Mouse (Mus musculus): ENCODE measurements around the gene Cux1. TPM values are rescaled to one million over a fixed set of nuclear protein-coding genes. Genes with fewer than 3 reads are reported as not detected.

Gene Cux1
- polyA plus RNA-seq, 1 experiment: 24.7 TPM

GRCm38 (mm10) chr5:136555703-136556102 lies 11.6 kb downstream of the Cux1 start:
- Histone ChIP-seq H3K27me3 (ENCODE audit: control insufficient read depth, insufficient read depth, low read length) (no peaks in the 10 kb centered on the region), H3K36me3 (ENCODE audit: control insufficient read depth, insufficient read depth, low read length) (no peaks in the 10 kb centered on the region), H3K27ac (ENCODE audit: insufficient read depth, low read length) (no peak overlapping the region), H3K4me1 (ENCODE audit: control insufficient read depth, insufficient read depth, insufficient read length) (peaks cover 20% of the 10 kb centered on the region; the same call in 1 of the 2 replicates), H3K4me3 (ENCODE audit: extremely low read depth, insufficient read depth, insufficient read length) (no peak overlapping the region)
- TF ChIP-seq CTCF (IDR thresholded peaks at IDR 0.05; ENCODE audit: extremely low read depth, insufficient read depth, insufficient read length, insufficient replicate concordance): no peak
- TF ChIP-seq POLR2A (IDR thresholded peaks at IDR 0.05; ENCODE audit: low read depth, low read length): no peak
- 15% methylated on average over 5 of the region's 5 CpGs for WGBS
- no peak for DNase-seq (ENCODE audit: low read depth in 1 of 2, low spot score in 2 of 2)

GRCm38 (mm10) chr5:136552832-136553231 lies 14.5 kb downstream of the Cux1 start:
- DNase-seq (ENCODE audit: low read depth in 1 of 2, low spot score in 2 of 2): no peak
- no peak overlapping the region for H3K27ac ChIP-seq (ENCODE audit: insufficient read depth, low read length)
- TF ChIP-seq POLR2A (IDR thresholded peaks at IDR 0.05; ENCODE audit: low read depth, low read length) (no peak), CTCF (IDR thresholded peaks at IDR 0.05; ENCODE audit: extremely low read depth, insufficient read depth, insufficient read length, insufficient replicate concordance) (no peak)
- H3K27me3 ChIP-seq (ENCODE audit: control insufficient read depth, insufficient read depth, low read length): no peaks in the 10 kb centered on the region
- peaks cover 23% of the 10 kb centered on the region; the same call in 1 of the 2 replicates for H3K4me1 ChIP-seq (ENCODE audit: control insufficient read depth, insufficient read depth, insufficient read length)
- no peak overlapping the region for H3K4me3 ChIP-seq (ENCODE audit: extremely low read depth, insufficient read depth, insufficient read length)
- no peaks in the 10 kb centered on the region for H3K36me3 ChIP-seq (ENCODE audit: control insufficient read depth, insufficient read depth, low read length)

GRCm38 (mm10) chr5:136552093-136552492 lies 15.2 kb downstream of the Cux1 start:
- Histone ChIP-seq H3K4me3 (ENCODE audit: extremely low read depth, insufficient read depth, insufficient read length) (no peak overlapping the region), H3K36me3 (ENCODE audit: control insufficient read depth, insufficient read depth, low read length) (no peaks in the 10 kb centered on the region), H3K4me1 (ENCODE audit: control insufficient read depth, insufficient read depth, insufficient read length) (peaks cover 20% of the 10 kb centered on the region; the same call in 1 of the 2 replicates), H3K27me3 (ENCODE audit: control insufficient read depth, insufficient read depth, low read length) (no peaks in the 10 kb centered on the region), H3K27ac (ENCODE audit: insufficient read depth, low read length) (no peak overlapping the region)
- WGBS: 87% methylated on average over 3 of the region's 3 CpGs
- no peak for DNase-seq (ENCODE audit: low read depth in 1 of 2, low spot score in 2 of 2)
- TF ChIP-seq CTCF (IDR thresholded peaks at IDR 0.05; ENCODE audit: extremely low read depth, insufficient read depth, insufficient read length, insufficient replicate concordance) (no peak), POLR2A (IDR thresholded peaks at IDR 0.05; ENCODE audit: low read depth, low read length) (no peak)

- H3K4me1 ChIP-seq (ENCODE audit: control insufficient read depth, insufficient read depth, insufficient read length): peaks cover 20% of the 10 kb centered on the region; the same call in 1 of the 2 replicates
- H3K36me3 ChIP-seq (ENCODE audit: control insufficient read depth, insufficient read depth, low read length): no peaks in the 10 kb centered on the region
- H3K27me3 ChIP-seq (ENCODE audit: control insufficient read depth, insufficient read depth, low read length): no peaks in the 10 kb centered on the region
- no peak for DNase-seq (ENCODE audit: low read depth in 1 of 2, low spot score in 2 of 2)
- WGBS: 82% methylated on average over 6 of the region's 6 CpGs
- H3K4me3 ChIP-seq (ENCODE audit: extremely low read depth, insufficient read depth, insufficient read length): no peak overlapping the region
- H3K27ac ChIP-seq (ENCODE audit: insufficient read depth, low read length): no peak overlapping the region
- TF ChIP-seq CTCF (IDR thresholded peaks at IDR 0.05; ENCODE audit: extremely low read depth, insufficient read depth, insufficient read length, insufficient replicate concordance) (no peak), POLR2A (IDR thresholded peaks at IDR 0.05; ENCODE audit: low read depth, low read length) (no peak)
These were observed 15.7 kb downstream of the Cux1 start for GRCm38 (mm10) chr5:136551571-136551970.

GRCm38 (mm10) chr5:136550726-136551125 lies 16.6 kb downstream of the Cux1 start:
- H3K27ac ChIP-seq (ENCODE audit: insufficient read depth, low read length): no peak overlapping the region
- H3K4me1 ChIP-seq (ENCODE audit: control insufficient read depth, insufficient read depth, insufficient read length): peaks cover 17% of the 10 kb centered on the region; the same call in 1 of the 2 replicates
- DNase-seq (ENCODE audit: low read depth in 1 of 2, low spot score in 2 of 2): no peak
- TF ChIP-seq POLR2A (IDR thresholded peaks at IDR 0.05; ENCODE audit: low read depth, low read length) (no peak), CTCF (IDR thresholded peaks at IDR 0.05; ENCODE audit: extremely low read depth, insufficient read depth, insufficient read length, insufficient replicate concordance) (no peak)
- H3K27me3 ChIP-seq (ENCODE audit: control insufficient read depth, insufficient read depth, low read length): no peaks in the 10 kb centered on the region
- 12% methylated on average over 2 of the region's 2 CpGs for WGBS
- H3K4me3 ChIP-seq (ENCODE audit: extremely low read depth, insufficient read depth, insufficient read length): no peak overlapping the region
- no peaks in the 10 kb centered on the region for H3K36me3 ChIP-seq (ENCODE audit: control insufficient read depth, insufficient read depth, low read length)

- H3K27ac ChIP-seq (ENCODE audit: insufficient read depth, low read length): no peak overlapping the region
- WGBS: 79% methylated on average over 2 of the region's 2 CpGs
These were observed 18.5 kb downstream of the Cux1 start for GRCm38 (mm10) chr5:136548776-136549175.

GRCm38 (mm10) chr5:136545061-136545460 lies 22.2 kb downstream of the Cux1 start:
- WGBS: 76% methylated on average over 4 of the region's 4 CpGs
- DNase-seq (ENCODE audit: low read depth in 1 of 2, low spot score in 2 of 2): no peak
- no peak for TF ChIP-seq CTCF (IDR thresholded peaks at IDR 0.05; ENCODE audit: extremely low read depth, insufficient read depth, insufficient read length, insufficient replicate concordance)
- TF ChIP-seq POLR2A (IDR thresholded peaks at IDR 0.05; ENCODE audit: low read depth, low read length): no peak
- Histone ChIP-seq H3K27ac (ENCODE audit: insufficient read depth, low read length) (no peak overlapping the region), H3K27me3 (ENCODE audit: control insufficient read depth, insufficient read depth, low read length) (no peaks in the 10 kb centered on the region), H3K4me1 (ENCODE audit: control insufficient read depth, insufficient read depth, insufficient read length) (no peaks in the 10 kb centered on the region; the same call in 1 of the 2 replicates), H3K4me3 (ENCODE audit: extremely low read depth, insufficient read depth, insufficient read length) (no peak overlapping the region), H3K36me3 (ENCODE audit: control insufficient read depth, insufficient read depth, low read length) (no peaks in the 10 kb centered on the region)

More at GRCm38 (mm10) chr5:136548776-136549175, 18.5 kb downstream of the Cux1 start:
- H3K27me3 ChIP-seq (ENCODE audit: control insufficient read depth, insufficient read depth, low read length): no peaks in the 10 kb centered on the region
- peaks cover 14% of the 10 kb centered on the region; the same call in 1 of the 2 replicates for H3K4me1 ChIP-seq (ENCODE audit: control insufficient read depth, insufficient read depth, insufficient read length)
- no peak for TF ChIP-seq POLR2A (IDR thresholded peaks at IDR 0.05; ENCODE audit: low read depth, low read length)
- no peak for DNase-seq (ENCODE audit: low read depth in 1 of 2, low spot score in 2 of 2)
- no peaks in the 10 kb centered on the region for H3K36me3 ChIP-seq (ENCODE audit: control insufficient read depth, insufficient read depth, low read length)
- no peak overlapping the region for H3K4me3 ChIP-seq (ENCODE audit: extremely low read depth, insufficient read depth, insufficient read length)
